Mouse (Mus musculus) liver, embryonic 14.5 days (tissue): ENCODE results near the gene Ndnf. TPM values are rescaled to one million over a fixed set of nuclear protein-coding genes. Genes with fewer than 3 reads are reported as not detected.

Experiments used
- ATAC-seq: fragments of 200-750 bp; cut with Nextera tagmentation; 2 replicates; pipeline ENCODE4 v1.8.0; 2017; ENCODE audit warnings: moderate number of reproducible peaks, mild to moderate bottlenecking, moderate library complexity; ENCODE audit not compliant: insufficient read depth
- DNase-seq, 3 experiments: peaks; one replicate each; pipeline ENCODE4 v3.0.0-alpha.2; 2012 to 2013; ENCODE audit warnings: low read depth in 3 of 3, low spot score in 3 of 3
- H3K27ac ChIP-seq: fragments of 300-500 bp; sonication (generic); 2 replicates; pipeline ENCODE4 v1.5.1; 2014; ENCODE audit warnings: moderate library complexity, mild to moderate bottlenecking, control low read depth, inconsistent platforms
- H3K27me3 ChIP-seq: fragments of 300-500 bp; sonication (generic); 2 replicates; pipeline ENCODE4 v1.6.1; 2014; ENCODE audit warnings: mild to moderate bottlenecking, low read length, moderate library complexity; ENCODE audit not compliant: control insufficient read depth, insufficient read depth
- H3K36me3 ChIP-seq: fragments of 300-500 bp; sonication (generic); replicated peaks from 2 replicates; pipeline ENCODE4 v1.6.1; 2014; ENCODE audit warnings: low read depth; ENCODE audit not compliant: control insufficient read depth, insufficient read depth
- H3K4me1 ChIP-seq, 2 experiments: fragments of 200-500 bp in 1 of 2; fragments of 300-500 bp in 1 of 2; sonication (generic) in 1 of 2; replicated peaks; 2 replicates each; pipeline ENCODE4 v1.6.1; 2012 to 2014; ENCODE audit warnings: antibody characterized with exemption in 1 of 2, inconsistent platforms in 1 of 2, low read length in 1 of 2; ENCODE audit not compliant: control insufficient read depth in 2 of 2, insufficient read depth in 2 of 2
- H3K4me2 ChIP-seq: fragments of 300-500 bp; sonication (generic); 2 replicates; pipeline ENCODE4 v1.6.1; 2014; ENCODE audit warnings: low read depth, mild to moderate bottlenecking, control low read depth, moderate library complexity
- H3K4me3 ChIP-seq, 2 experiments: fragments of 200-500 bp in 1 of 2; fragments of 300-500 bp in 1 of 2; sonication (generic) in 1 of 2; 2 replicates each; pipeline ENCODE4 v1.5.1; 2012 to 2014; ENCODE audit warnings: low read depth in 2 of 2, low read length in 2 of 2, mild to moderate bottlenecking in 2 of 2, control low read depth in 1 of 2, inconsistent platforms in 1 of 2, moderate library complexity in 1 of 2; ENCODE audit not compliant: insufficient read depth in 1 of 2
- H3K9ac ChIP-seq: fragments of 300-500 bp; sonication (generic); replicated peaks from 2 replicates; pipeline ENCODE4 v1.6.1; 2014; ENCODE audit warnings: mild to moderate bottlenecking, control low read depth, moderate library complexity
- H3K9me3 ChIP-seq: fragments of 300-500 bp; sonication (generic); 2 replicates; pipeline ENCODE4 v1.6.1; 2016; ENCODE audit warnings: low read length, mixed read lengths; ENCODE audit not compliant: control insufficient read depth
- CTCF ChIP-seq: IDR thresholded peaks from 2 replicates; pipeline ENCODE4 v1.5.1; 2016; ENCODE audit warnings: antibody characterized with exemption, low read depth, control low read depth
- EP300 ChIP-seq: IDR thresholded peaks from 2 replicates; pipeline ENCODE4 v1.6.1; 2016; ENCODE audit warnings: antibody characterized with exemption, low read depth
- WGBS: fragments of 180-500 bp; shearing (Covaris S2); extraction: QIAGEN DNeasy Blood & Tissue Kit; methylation state at CpG from one replicate; pipeline ENCODE4 v1.1.7; 2014; ENCODE audit not compliant: insufficient replicate concordance; 5-methylcytosine and 5-hydroxymethylcytosine counted together
- polyA plus RNA-seq, 2 experiments: library from polyadenylated mRNA; depleted of rRNA in 1 of 2; stranded (reverse) in 1 of 2; unstranded in 1 of 2; fragments of >200 nt; fragmentation: Nextera tagmentation in 1 of 2; extraction: Ambion mirVana in 1 of 2; gene quantifications; 2 replicates each; pipeline versions ENCODE4 v1.2.1 to v1.2.3; 2012 to 2014

Gene Ndnf
- polyA plus RNA-seq (2012; rRNA removed) (under 0.01 and 0.08 TPM in 2 replicates), polyA plus RNA-seq (2014; fragmentation: Nextera tagmentation; extraction: Ambion mirVana) (not detected in 2 replicates)

DNA sequence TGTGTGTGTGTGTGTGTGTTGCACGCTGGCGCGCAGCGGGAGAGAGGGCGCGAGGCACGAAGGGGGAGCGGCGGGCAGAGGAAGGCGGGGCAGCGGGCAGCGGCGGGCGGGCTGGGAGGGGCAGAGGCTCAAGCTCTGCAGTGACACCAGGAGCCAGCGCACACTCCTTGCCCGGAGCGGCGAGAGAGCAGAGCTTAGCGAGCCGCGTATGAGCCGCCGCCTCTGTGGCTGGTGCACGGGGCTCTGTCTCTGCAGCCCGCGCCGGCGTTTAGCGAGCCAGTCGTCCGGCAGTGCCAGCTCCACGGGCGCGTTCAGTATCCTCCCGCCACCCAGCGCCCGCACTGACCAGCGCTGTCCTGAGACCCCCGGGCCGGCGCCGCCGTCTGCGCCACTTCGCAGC lies at the start of gene Ndnf:
Gene Ndnf, plus strand, starts transcription at position 140 of the 400 bp plus-strand sequence.
- Histone ChIP-seq H3K27ac (no peak within 1 kb of the TSS), H3K9me3 (no peaks in the 10 kb centered on the region), H3K4me3 (peak within 1 kb of the TSS; percentile 45 to 52), H3K36me3 (no peaks in the 10 kb centered on the region), H3K4me1 (no peaks in the 10 kb centered on the region), H3K4me2 (peak within 1 kb of the TSS; percentile 65), H3K9ac (no peak within 1 kb of the TSS), H3K27me3 (peaks cover 40% of the 10 kb centered on the region)
- whole genome bisulfite sequencing, result under 1% methylated on average over 33 of the region's 45 CpGs
- peak; percentile 62; the same call in 1 of the 2 replicates for ATAC-seq
- peak in 2 of 3 experiments; percentile 7 to 20 for DNase-seq
- TF ChIP-seq EP300 (no peak), CTCF (no peak)

DNA sequence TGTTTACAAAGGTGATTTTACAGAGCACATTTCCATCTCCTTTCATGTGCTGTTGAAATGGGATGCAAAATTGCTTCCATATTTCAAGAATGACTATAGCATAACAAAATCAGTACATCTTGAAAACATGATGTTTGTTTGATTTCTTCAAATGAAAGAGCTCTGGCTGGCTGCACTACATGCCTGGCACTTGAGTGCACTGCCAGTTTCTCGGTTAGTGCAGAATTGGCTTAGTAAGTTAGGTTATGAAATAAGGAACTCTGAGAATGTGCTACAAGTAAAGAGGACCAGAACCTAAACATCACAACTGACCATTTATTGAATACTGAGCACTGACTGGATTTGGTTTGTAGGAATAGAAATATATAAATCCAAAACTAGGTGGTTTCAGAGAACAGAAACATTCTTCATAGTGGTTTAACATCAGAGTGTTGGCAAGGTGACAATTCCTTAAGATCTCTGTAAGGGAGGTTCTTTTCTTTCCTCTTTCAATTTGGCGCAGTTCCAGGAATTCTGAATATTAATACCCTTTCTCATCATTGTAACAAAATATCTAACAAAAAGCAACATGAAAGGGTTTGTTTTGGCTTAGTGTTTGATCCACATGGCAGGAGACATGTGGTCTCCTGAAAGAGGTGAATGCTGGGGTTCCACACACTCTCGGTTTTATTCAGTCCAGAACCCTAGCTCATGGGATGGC lies 48.2 kb upstream of the Ndnf start:
- no peaks in the 10 kb centered on the region for H3K4me1 ChIP-seq
- H3K27me3 ChIP-seq, result no peaks in the 10 kb centered on the region
- ATAC-seq (no peak), DNase-seq (no peak)
- H3K36me3 ChIP-seq, result no peaks in the 10 kb centered on the region
- TF ChIP-seq CTCF (no peak), EP300 (no peak)
- no peak overlapping the region for H3K4me3 ChIP-seq
- 61% methylated on average over 3 of the region's 3 CpGs for WGBS
- H3K9me3 ChIP-seq, result no peaks in the 10 kb centered on the region
- no peak overlapping the region for H3K4me2 ChIP-seq
- H3K27ac ChIP-seq, result no peak overlapping the region
- no peak overlapping the region for H3K9ac ChIP-seq

DNA sequence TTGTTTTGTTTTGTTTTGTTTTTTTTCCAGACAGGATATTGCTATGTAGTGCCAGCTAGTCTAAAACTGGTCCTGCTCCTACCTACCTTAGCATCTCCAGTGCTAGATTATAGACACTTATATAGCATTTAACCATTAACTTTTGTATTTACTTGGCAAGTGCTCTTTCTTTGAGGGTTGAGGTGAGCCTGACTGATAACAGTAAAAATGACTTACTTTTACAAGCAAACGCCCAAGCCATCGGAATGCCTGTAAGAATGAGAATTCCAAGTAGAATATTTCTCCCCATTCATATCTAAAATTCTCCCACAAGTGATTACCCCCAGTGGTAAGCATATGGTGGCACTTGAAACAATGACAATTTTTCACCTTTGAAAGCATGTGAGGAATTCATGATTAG lies 40.8 kb upstream of the Ndnf start:
- Histone ChIP-seq H3K36me3 (no peaks in the 10 kb centered on the region), H3K27me3 (no peaks in the 10 kb centered on the region), H3K9me3 (no peaks in the 10 kb centered on the region), H3K4me3 (no peak overlapping the region), H3K4me1 (no peaks in the 10 kb centered on the region), H3K9ac (no peak overlapping the region), H3K27ac (no peak overlapping the region), H3K4me2 (no peak overlapping the region)
- no peak for ATAC-seq
- DNase-seq, result no peak
- WGBS, result 55% methylated on average over 2 of the region's 2 CpGs
- TF ChIP-seq EP300 (no peak), CTCF (no peak)

DNA sequence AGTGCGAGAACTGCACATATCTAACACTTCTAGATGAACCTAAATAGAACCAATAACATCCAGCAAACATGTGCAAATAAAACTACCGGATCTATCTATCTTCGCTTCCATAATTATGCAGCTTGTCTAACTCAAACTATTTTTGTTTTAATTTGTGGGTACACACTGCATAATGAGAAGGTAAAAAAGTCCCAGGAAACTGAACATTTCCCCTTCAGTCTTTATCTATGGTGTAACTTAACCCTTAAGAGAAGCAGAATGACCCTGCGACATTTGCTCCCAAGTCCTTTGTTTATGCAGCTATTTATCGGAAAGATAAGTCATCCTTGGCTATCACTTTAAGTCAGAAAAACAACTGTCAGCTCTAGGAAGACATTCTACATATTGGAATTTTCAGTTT lies 39.2 kb upstream of the Ndnf start:
- Histone ChIP-seq H3K27ac (no peak overlapping the region), H3K9ac (no peak overlapping the region), H3K4me1 (no peaks in the 10 kb centered on the region), H3K4me2 (no peak overlapping the region), H3K27me3 (no peaks in the 10 kb centered on the region), H3K36me3 (no peaks in the 10 kb centered on the region), H3K9me3 (no peaks in the 10 kb centered on the region), H3K4me3 (no peak overlapping the region)
- no peak for TF ChIP-seq CTCF
- no peak for TF ChIP-seq EP300
- ATAC-seq (no peak), DNase-seq (no peak)
- WGBS, result 63% methylated on average over 5 of the region's 5 CpGs

DNA sequence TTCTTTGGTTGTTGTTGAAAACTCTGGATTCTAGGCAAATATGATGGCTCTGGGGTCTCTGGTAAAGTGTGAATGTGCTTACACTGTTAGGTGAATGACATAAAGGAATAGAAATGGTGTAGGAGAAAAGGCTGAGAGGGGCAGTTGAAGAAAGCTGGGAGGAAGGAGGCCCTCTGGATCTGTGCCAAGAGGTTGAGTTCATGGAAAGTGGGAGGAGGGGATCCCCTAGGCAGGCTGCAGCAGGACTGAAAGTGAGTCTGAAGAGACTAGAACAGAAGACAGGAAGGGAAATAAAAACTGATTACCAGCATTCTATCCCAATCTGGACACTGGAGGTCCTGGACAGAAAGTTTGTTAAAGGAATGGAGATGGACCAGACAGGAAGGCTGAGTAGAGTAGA lies 29.0 kb upstream of the Ndnf start:
- Histone ChIP-seq H3K27me3 (no peaks in the 10 kb centered on the region), H3K4me1 (no peaks in the 10 kb centered on the region), H3K4me2 (no peak overlapping the region), H3K9me3 (no peaks in the 10 kb centered on the region), H3K36me3 (no peaks in the 10 kb centered on the region), H3K27ac (no peak overlapping the region), H3K9ac (no peak overlapping the region), H3K4me3 (no peak overlapping the region)
- DNase-seq, result no peak
- TF ChIP-seq CTCF (no peak), EP300 (no peak)
- ATAC-seq, result no peak
